Mouse (Mus musculus): ENCODE data around the gene Srsf11. TPM values are rescaled to one million over a fixed set of nuclear protein-coding genes. Genes with fewer than 3 reads are reported as not detected.

The Srsf11 gene
- polyA plus RNA-seq, 1 experiment from 2014 or later: 199 TPM

GRCm38 (mm10) chr3:158061811-158062523 is 25.5 kb upstream of the Srsf11 start:
- H3K27ac ChIP-seq (ENCODE audit: low read length): no peak overlapping the region
- H3K4me3 ChIP-seq (replicated peaks; ENCODE audit: low read length): no peak overlapping the region
- 92% methylated on average over 5 of the region's 5 CpGs for WGBS
- H3K9ac ChIP-seq (ENCODE audit: low read length): no peak overlapping the region
- ATAC-seq (ENCODE audit: insufficient read depth, low FRiP score): no peak
- no peaks in the 10 kb centered on the region for H3K4me1 ChIP-seq (ENCODE audit: control insufficient read depth, insufficient read depth, low read length)
- H3K9me3 ChIP-seq (replicated peaks; ENCODE audit: control insufficient read depth, low read length): no peaks in the 10 kb centered on the region
- H3K36me3 ChIP-seq (ENCODE audit: control insufficient read depth, insufficient read depth, low read length): no peaks in the 10 kb centered on the region
- H3K27me3 ChIP-seq (ENCODE audit: control insufficient read depth, insufficient read depth, low read length): no peaks in the 10 kb centered on the region
- H3K4me2 ChIP-seq (ENCODE audit: low read depth, low read length): no peak overlapping the region

- Histone ChIP-seq H3K27ac (ENCODE audit: low read length) (no peak overlapping the region), H3K27me3 (ENCODE audit: control insufficient read depth, insufficient read depth, low read length) (no peaks in the 10 kb centered on the region), H3K4me3 (replicated peaks; ENCODE audit: low read length) (no peak overlapping the region), H3K4me1 (ENCODE audit: control insufficient read depth, insufficient read depth, low read length) (no peaks in the 10 kb centered on the region), H3K36me3 (ENCODE audit: control insufficient read depth, insufficient read depth, low read length) (peaks cover 8% of the 10 kb centered on the region; the same call in 1 of the 2 replicates), H3K4me2 (ENCODE audit: low read depth, low read length) (no peak overlapping the region), H3K9ac (ENCODE audit: low read length) (no peak overlapping the region), H3K9me3 (replicated peaks; ENCODE audit: control insufficient read depth, low read length) (no peaks in the 10 kb centered on the region)
- 69% methylated on average over 2 of the region's 2 CpGs for WGBS
- no peak for ATAC-seq (ENCODE audit: insufficient read depth, low FRiP score)
Measured at GRCm38 (mm10) chr3:158060621-158061291, 24.3 kb upstream of the Srsf11 start.

- H3K4me3 ChIP-seq (replicated peaks; ENCODE audit: low read length): no peak overlapping the region
- WGBS: 85% methylated on average over 2 of the region's 2 CpGs
Measured at GRCm38 (mm10) chr3:158049508-158049907, 13.1 kb upstream of the Srsf11 start.

GRCm38 (mm10) chr3:158040755-158041154 is 4.3 kb upstream of the Srsf11 start:
- Histone ChIP-seq H3K27me3 (ENCODE audit: control insufficient read depth, insufficient read depth, low read length) (no peaks in the 10 kb centered on the region), H3K27ac (ENCODE audit: low read length) (no peak overlapping the region), H3K9ac (ENCODE audit: low read length) (no peak overlapping the region), H3K4me1 (ENCODE audit: control insufficient read depth, insufficient read depth, low read length) (peaks cover 6% of the 10 kb centered on the region; the same call in 1 of the 2 replicates), H3K9me3 (replicated peaks; ENCODE audit: control insufficient read depth, low read length) (no peaks in the 10 kb centered on the region), H3K4me3 (replicated peaks; ENCODE audit: low read length) (no peak overlapping the region), H3K36me3 (ENCODE audit: control insufficient read depth, insufficient read depth, low read length) (no peaks in the 10 kb centered on the region), H3K4me2 (ENCODE audit: low read depth, low read length) (no peak overlapping the region)
- 84% methylated on average over 2 of the region's 2 CpGs for WGBS
- no peak for ATAC-seq (ENCODE audit: insufficient read depth, low FRiP score)

More at GRCm38 (mm10) chr3:158049508-158049907, 13.1 kb upstream of the Srsf11 start:
- H3K4me1 ChIP-seq (ENCODE audit: control insufficient read depth, insufficient read depth, low read length): no peaks in the 10 kb centered on the region
- H3K27ac ChIP-seq (ENCODE audit: low read length): no peak overlapping the region
- H3K27me3 ChIP-seq (ENCODE audit: control insufficient read depth, insufficient read depth, low read length): no peaks in the 10 kb centered on the region
- no peak for ATAC-seq (ENCODE audit: insufficient read depth, low FRiP score)
- no peaks in the 10 kb centered on the region for H3K9me3 ChIP-seq (replicated peaks; ENCODE audit: control insufficient read depth, low read length)
- 0 out of 2 replicates have a peak, but pooled peaks cover 2% of the 10 kb centered on the region for H3K36me3 ChIP-seq (ENCODE audit: control insufficient read depth, insufficient read depth, low read length)
- no peak overlapping the region for H3K9ac ChIP-seq (ENCODE audit: low read length)
- H3K4me2 ChIP-seq (ENCODE audit: low read depth, low read length): no peak overlapping the region

GRCm38 (mm10) chr3:158038106-158038505 is 1.7 kb upstream of the Srsf11 start:
- Histone ChIP-seq H3K36me3 (ENCODE audit: control insufficient read depth, insufficient read depth, low read length) (no peaks in the 10 kb centered on the region), H3K9me3 (replicated peaks; ENCODE audit: control insufficient read depth, low read length) (no peaks in the 10 kb centered on the region), H3K27ac (ENCODE audit: low read length) (no peak overlapping the region), H3K4me3 (replicated peaks; ENCODE audit: low read length) (no peak overlapping the region), H3K27me3 (ENCODE audit: control insufficient read depth, insufficient read depth, low read length) (no peaks in the 10 kb centered on the region), H3K4me2 (ENCODE audit: low read depth, low read length) (no peak overlapping the region), H3K4me1 (ENCODE audit: control insufficient read depth, insufficient read depth, low read length) (peaks cover 13% of the 10 kb centered on the region), H3K9ac (ENCODE audit: low read length) (no peak overlapping the region)
- WGBS: 82% methylated on average over 3 of the region's 3 CpGs
- ATAC-seq (ENCODE audit: insufficient read depth, low FRiP score): no peak

GRCm38 (mm10) chr3:158035866-158036265 is 573 bp downstream of the Srsf11 start:
- no peak for ATAC-seq (ENCODE audit: insufficient read depth, low FRiP score)
- peak overlapping the region; percentile 80 for H3K4me2 ChIP-seq (ENCODE audit: low read depth, low read length)
- no peaks in the 10 kb centered on the region for H3K36me3 ChIP-seq (ENCODE audit: control insufficient read depth, insufficient read depth, low read length)
- peak overlapping the region; percentile 88 for H3K27ac ChIP-seq (ENCODE audit: low read length)
- WGBS: 1% methylated on average over 11 of the region's 11 CpGs
- no peaks in the 10 kb centered on the region for H3K9me3 ChIP-seq (replicated peaks; ENCODE audit: control insufficient read depth, low read length)
- peaks cover 18% of the 10 kb centered on the region for H3K4me1 ChIP-seq (ENCODE audit: control insufficient read depth, insufficient read depth, low read length)
- peak overlapping the region; percentile 88 for H3K9ac ChIP-seq (ENCODE audit: low read length)
- H3K27me3 ChIP-seq (ENCODE audit: control insufficient read depth, insufficient read depth, low read length): no peaks in the 10 kb centered on the region
- peak overlapping the region; percentile 81 for H3K4me3 ChIP-seq (replicated peaks; ENCODE audit: low read length)

GRCm38 (mm10) chr3:158032106-158032505 is 4.3 kb downstream of the Srsf11 start:
- no peak for ATAC-seq (ENCODE audit: insufficient read depth, low FRiP score)
- Histone ChIP-seq H3K27me3 (ENCODE audit: control insufficient read depth, insufficient read depth, low read length) (no peaks in the 10 kb centered on the region), H3K9me3 (replicated peaks; ENCODE audit: control insufficient read depth, low read length) (no peaks in the 10 kb centered on the region), H3K9ac (ENCODE audit: low read length) (peak overlapping the region; percentile 90), H3K36me3 (ENCODE audit: control insufficient read depth, insufficient read depth, low read length) (no peaks in the 10 kb centered on the region), H3K4me1 (ENCODE audit: control insufficient read depth, insufficient read depth, low read length) (peaks cover 12% of the 10 kb centered on the region), H3K4me3 (replicated peaks; ENCODE audit: low read length) (peak overlapping the region; percentile 93), H3K27ac (ENCODE audit: low read length) (peak overlapping the region; percentile 94), H3K4me2 (ENCODE audit: low read depth, low read length) (peak overlapping the region; percentile 86)
- 5% methylated on average over 4 of the region's 4 CpGs for WGBS

GRCm38 (mm10) chr3:158031371-158031925 is 5.0 kb downstream of the Srsf11 start:
- peak overlapping the region; percentile 90 for H3K9ac ChIP-seq (ENCODE audit: low read length)
- H3K4me2 ChIP-seq (ENCODE audit: low read depth, low read length): peak overlapping the region; percentile 86
- ATAC-seq (ENCODE audit: insufficient read depth, low FRiP score): peak; percentile 91
- WGBS: under 1% methylated on average over 61 of the region's 61 CpGs
- peak overlapping the region; percentile 94 for H3K27ac ChIP-seq (ENCODE audit: low read length)
- no peaks in the 10 kb centered on the region for H3K9me3 ChIP-seq (replicated peaks; ENCODE audit: control insufficient read depth, low read length)
- H3K36me3 ChIP-seq (ENCODE audit: control insufficient read depth, insufficient read depth, low read length): 0 out of 2 replicates have a peak, but pooled peaks cover 3% of the 10 kb centered on the region
- H3K4me1 ChIP-seq (ENCODE audit: control insufficient read depth, insufficient read depth, low read length): peaks cover 12% of the 10 kb centered on the region
- peak overlapping the region; percentile 93 for H3K4me3 ChIP-seq (replicated peaks; ENCODE audit: low read length)
- no peaks in the 10 kb centered on the region for H3K27me3 ChIP-seq (ENCODE audit: control insufficient read depth, insufficient read depth, low read length)

GRCm38 (mm10) chr3:158009762-158010320 is 26.6 kb downstream of the Srsf11 start:
- no peak for ATAC-seq (ENCODE audit: insufficient read depth, low FRiP score)
- Histone ChIP-seq H3K9me3 (replicated peaks; ENCODE audit: control insufficient read depth, low read length) (no peaks in the 10 kb centered on the region), H3K4me1 (ENCODE audit: control insufficient read depth, insufficient read depth, low read length) (no peaks in the 10 kb centered on the region), H3K36me3 (ENCODE audit: control insufficient read depth, insufficient read depth, low read length) (peaks cover 17% of the 10 kb centered on the region), H3K9ac (ENCODE audit: low read length) (no peak overlapping the region), H3K4me2 (ENCODE audit: low read depth, low read length) (no peak overlapping the region), H3K27ac (ENCODE audit: low read length) (no peak overlapping the region), H3K27me3 (ENCODE audit: control insufficient read depth, insufficient read depth, low read length) (no peaks in the 10 kb centered on the region), H3K4me3 (replicated peaks; ENCODE audit: low read length) (no peak overlapping the region)
- 52% methylated on average over 1 of the region's 1 CpGs for WGBS
